Mouse (Mus musculus): ENCODE results near the gene Arhgap4. TPM values are rescaled to one million over a fixed set of nuclear protein-coding genes. Genes with fewer than 3 reads are reported as not detected.

Gene Arhgap4
- polyA plus RNA-seq, 1 experiment from 2014 or later: 4.6 TPM

GRCm38 (mm10) chrX:73871956-73872355 is 49.7 kb downstream of the Arhgap4 start:
- peak; percentile 24; the same call in 1 of the 2 replicates for ATAC-seq (replicated peaks)
- WGBS: 50% methylated on average over 1 of the region's 1 CpGs
- H3K4me1 ChIP-seq: peaks cover 28% of the 10 kb centered on the region

GRCm38 (mm10) chrX:73871474-73871873 is 50.2 kb downstream of the Arhgap4 start:
- Histone ChIP-seq H3K27me3 (replicated peaks) (no peaks in the 10 kb centered on the region), H3K4me3 (no peak overlapping the region), H3K4me2 (no peak overlapping the region), H3K27ac (no peak overlapping the region), H3K9ac (no peak overlapping the region), H3K9me3 (no peaks in the 10 kb centered on the region), H3K4me1 (peaks cover 27% of the 10 kb centered on the region), H3K36me3 (replicated peaks) (0 out of 2 replicates have a peak, but pooled peaks cover 3% of the 10 kb centered on the region)
- ATAC-seq (replicated peaks): peak; percentile 44; the same call in 1 of the 2 replicates

More at GRCm38 (mm10) chrX:73871956-73872355, 49.7 kb downstream of the Arhgap4 start:
- Histone ChIP-seq H3K4me2 (no peak overlapping the region), H3K36me3 (replicated peaks) (0 out of 2 replicates have a peak, but pooled peaks cover 3% of the 10 kb centered on the region), H3K4me3 (no peak overlapping the region), H3K9ac (no peak overlapping the region), H3K9me3 (no peaks in the 10 kb centered on the region), H3K27me3 (replicated peaks) (no peaks in the 10 kb centered on the region), H3K27ac (no peak overlapping the region)

- Histone ChIP-seq H3K27ac (no peak overlapping the region), H3K9me3 (no peaks in the 10 kb centered on the region), H3K4me2 (no peak overlapping the region), H3K4me3 (no peak overlapping the region), H3K27me3 (replicated peaks) (no peaks in the 10 kb centered on the region), H3K9ac (no peak overlapping the region), H3K36me3 (replicated peaks) (0 out of 2 replicates have a peak, but pooled peaks cover 3% of the 10 kb centered on the region), H3K4me1 (peaks cover 34% of the 10 kb centered on the region)
- WGBS: 18% methylated on average over 5 of the region's 5 CpGs
- no peak for ATAC-seq (replicated peaks)
These were observed 52.3 kb downstream of the Arhgap4 start for GRCm38 (mm10) chrX:73869334-73869733.

GRCm38 (mm10) chrX:73867852-73868251 is 53.8 kb downstream of the Arhgap4 start:
- Histone ChIP-seq H3K27ac (peak overlapping the region; percentile 65; the same call in 1 of the 2 replicates), H3K9me3 (no peaks in the 10 kb centered on the region), H3K9ac (no peak overlapping the region), H3K4me1 (peaks cover 36% of the 10 kb centered on the region), H3K4me3 (no peak overlapping the region), H3K27me3 (replicated peaks) (no peaks in the 10 kb centered on the region), H3K4me2 (no peak overlapping the region), H3K36me3 (replicated peaks) (0 out of 2 replicates have a peak, but pooled peaks cover 3% of the 10 kb centered on the region)
- WGBS: 60% methylated on average over 1 of the region's 1 CpGs
- ATAC-seq (replicated peaks): no peak

- no peak overlapping the region for H3K4me3 ChIP-seq
- no peaks in the 10 kb centered on the region for H3K27me3 ChIP-seq (replicated peaks)
- H3K9me3 ChIP-seq: no peaks in the 10 kb centered on the region
- no peak overlapping the region for H3K4me2 ChIP-seq
- peaks cover 36% of the 10 kb centered on the region for H3K4me1 ChIP-seq
- no peak for ATAC-seq (replicated peaks)
- 0 out of 2 replicates have a peak overlapping the region, but pooled peaks have one; percentile 14 for H3K9ac ChIP-seq
- H3K27ac ChIP-seq: peak overlapping the region; percentile 65
- H3K36me3 ChIP-seq (replicated peaks): 0 out of 2 replicates have a peak, but pooled peaks cover 3% of the 10 kb centered on the region
- WGBS: 26% methylated on average over 3 of the region's 3 CpGs
These were observed 54.4 kb downstream of the Arhgap4 start for GRCm38 (mm10) chrX:73867256-73867655.

- Histone ChIP-seq H3K9ac (no peak overlapping the region), H3K27ac (peak overlapping the region; percentile 68), H3K27me3 (replicated peaks) (no peaks in the 10 kb centered on the region), H3K36me3 (replicated peaks) (peaks cover 16% of the 10 kb centered on the region; the same call in 1 of the 2 replicates), H3K9me3 (no peaks in the 10 kb centered on the region), H3K4me3 (no peak overlapping the region), H3K4me1 (peaks cover 28% of the 10 kb centered on the region), H3K4me2 (peak overlapping the region; percentile 5; the same call in 1 of the 2 replicates)
- 34% methylated on average over 3 of the region's 3 CpGs for WGBS
- peak; percentile 85 for ATAC-seq (replicated peaks)
These were observed 57.0 kb downstream of the Arhgap4 start for GRCm38 (mm10) chrX:73864692-73865091.

GRCm38 (mm10) chrX:73855087-73855408 is 66.6 kb downstream of the Arhgap4 start:
- H3K4me2 ChIP-seq: no peak overlapping the region
- no peaks in the 10 kb centered on the region for H3K4me1 ChIP-seq
- no peak overlapping the region for H3K9ac ChIP-seq
- H3K27ac ChIP-seq: no peak overlapping the region
- ATAC-seq (replicated peaks): no peak
- H3K9me3 ChIP-seq: no peaks in the 10 kb centered on the region
- peaks cover 4% of the 10 kb centered on the region; the same call in 1 of the 2 replicates for H3K36me3 ChIP-seq (replicated peaks)
- no peak overlapping the region for H3K4me3 ChIP-seq
- 78% methylated on average over 3 of the region's 3 CpGs for WGBS
- H3K27me3 ChIP-seq (replicated peaks): no peaks in the 10 kb centered on the region

GRCm38 (mm10) chrX:73854326-73855086 is 67.2 kb downstream of the Arhgap4 start:
- Histone ChIP-seq H3K4me3 (no peak overlapping the region), H3K27me3 (replicated peaks) (no peaks in the 10 kb centered on the region), H3K9ac (no peak overlapping the region), H3K9me3 (no peaks in the 10 kb centered on the region), H3K4me1 (no peaks in the 10 kb centered on the region), H3K36me3 (replicated peaks) (no peaks in the 10 kb centered on the region), H3K27ac (no peak overlapping the region), H3K4me2 (no peak overlapping the region)
- WGBS: 83% methylated on average over 9 of the region's 9 CpGs
- ATAC-seq (replicated peaks): no peak

Other genes starting within 250 kb of the Arhgap4 start
- gene Slc6a8, start 248.7 kb downstream of the Arhgap4 start, polyA plus RNA-seq (2015; fragmentation: Nextera tagmentation; extraction: Ambion mirVana): 6.6 and 7.4 TPM in 2 replicates
- 112 and 115 TPM in 2 replicates for gene Bcap31, start 205.7 kb downstream of the Arhgap4 start, polyA plus RNA-seq (2015; fragmentation: Nextera tagmentation; extraction: Ambion mirVana)
- gene Abcd1, start 205.3 kb downstream of the Arhgap4 start, polyA plus RNA-seq (2015; fragmentation: Nextera tagmentation; extraction: Ambion mirVana): 12.8 and 13.5 TPM in 2 replicates
- gene Plxnb3, start 164.8 kb downstream of the Arhgap4 start, polyA plus RNA-seq (2015; fragmentation: Nextera tagmentation; extraction: Ambion mirVana): 0.23 and 0.35 TPM in 2 replicates
- 1.6 and 2.1 TPM in 2 replicates for gene Srpk3, start 147.5 kb downstream of the Arhgap4 start, polyA plus RNA-seq (2015; fragmentation: Nextera tagmentation; extraction: Ambion mirVana)
- gene Idh3g, start 135.0 kb downstream of the Arhgap4 start, polyA plus RNA-seq (2015; fragmentation: Nextera tagmentation; extraction: Ambion mirVana): 258 and 267 TPM in 2 replicates
- 134 and 140 TPM in 2 replicates for gene Ssr4, start 134.8 kb downstream of the Arhgap4 start, polyA plus RNA-seq (2015; fragmentation: Nextera tagmentation; extraction: Ambion mirVana)
- gene Pdzd4, start 96.9 kb downstream of the Arhgap4 start, polyA plus RNA-seq (2015; fragmentation: Nextera tagmentation; extraction: Ambion mirVana): 5.6 and 5.9 TPM in 2 replicates
- gene Avpr2, start 29.8 kb downstream of the Arhgap4 start, polyA plus RNA-seq (2015; fragmentation: Nextera tagmentation; extraction: Ambion mirVana): 0.17 and 0.30 TPM in 2 replicates
- gene L1cam, start 25.8 kb downstream of the Arhgap4 start, polyA plus RNA-seq (2015; fragmentation: Nextera tagmentation; extraction: Ambion mirVana): 98.6 and 120 TPM in 2 replicates
- gene Naa10, start 74 bp upstream of the Arhgap4 start, polyA plus RNA-seq (2015; fragmentation: Nextera tagmentation; extraction: Ambion mirVana): 84.8 and 86.9 TPM in 2 replicates
- gene Renbp, start 9.0 kb upstream of the Arhgap4 start, polyA plus RNA-seq (2015; fragmentation: Nextera tagmentation; extraction: Ambion mirVana): 10.9 and 11.1 TPM in 2 replicates
- 52.6 and 54.0 TPM in 2 replicates for gene Hcfc1, start 44.5 kb upstream of the Arhgap4 start, polyA plus RNA-seq (2015; fragmentation: Nextera tagmentation; extraction: Ambion mirVana)
- 44.0 and 48.7 TPM in 2 replicates for gene Irak1, start 102.0 kb upstream of the Arhgap4 start, polyA plus RNA-seq (2015; fragmentation: Nextera tagmentation; extraction: Ambion mirVana)
- gene Opn1mw, start 205.6 kb upstream of the Arhgap4 start, polyA plus RNA-seq (2015; fragmentation: Nextera tagmentation; extraction: Ambion mirVana): not detected in 2 replicates
- gene Mecp2, start 213.5 kb upstream of the Arhgap4 start, polyA plus RNA-seq (2015; fragmentation: Nextera tagmentation; extraction: Ambion mirVana): 15.7 and 17.0 TPM in 2 replicates
- gene Tex28, start 246.0 kb upstream of the Arhgap4 start, polyA plus RNA-seq (2015; fragmentation: Nextera tagmentation; extraction: Ambion mirVana): not detected in 2 replicates

Data from midbrain, embryonic 15.5 days (tissue).